Mouse (Mus musculus) gastrocnemius, postnatal 25 days (tissue): ENCODE results near the gene Meis1. TPM values are rescaled to one million over a fixed set of nuclear protein-coding genes. Genes with fewer than 3 reads are reported as not detected.

Source experiments
- DNase-seq: peaks from one replicate; pipeline ENCODE4 v3.0.0; 2022
- total RNA-seq, 2 experiments: library from RNA; stranded (reverse); gene quantifications; 1 replicate in 1 of 2; 2 replicates in 1 of 2; pipeline ENCODE4 v1.2.3; 2021

The Meis1 gene
- total RNA-seq, 2 experiments from 2014 or later = 2.7 to 4.0 TPM

DNA sequence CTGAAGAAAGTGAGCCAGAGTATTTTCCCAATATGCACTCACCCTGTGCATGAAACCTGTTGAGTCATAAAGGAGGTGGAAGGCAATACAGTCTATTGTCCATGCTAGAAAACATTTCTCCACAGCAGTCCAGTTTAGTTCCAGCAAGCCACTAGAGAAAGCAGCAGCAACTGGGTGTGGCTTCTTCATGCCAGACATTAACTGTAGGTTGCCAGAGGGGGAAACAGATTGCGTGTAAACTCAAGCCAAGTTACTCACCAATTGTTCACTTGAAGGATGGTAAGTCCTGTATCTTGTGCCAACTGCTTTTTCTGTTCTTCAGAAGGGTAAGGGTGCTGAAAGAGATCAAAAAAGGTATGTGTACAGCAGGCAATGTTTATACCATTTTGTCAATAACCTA is 113.4 kb downstream of the Meis1 start:
- no peak for DNase-seq

- no peak for DNase-seq
Observed at GRCm38 (mm10) chr11:18904880-18905279, 113.9 kb downstream of the Meis1 start.

- no peak for DNase-seq
Observed at GRCm38 (mm10) chr11:18904285-18904684, 114.5 kb downstream of the Meis1 start.

GRCm38 (mm10) chr11:18900489-18900888 is 118.3 kb downstream of the Meis1 start:
- DNase-seq = no peak

DNA sequence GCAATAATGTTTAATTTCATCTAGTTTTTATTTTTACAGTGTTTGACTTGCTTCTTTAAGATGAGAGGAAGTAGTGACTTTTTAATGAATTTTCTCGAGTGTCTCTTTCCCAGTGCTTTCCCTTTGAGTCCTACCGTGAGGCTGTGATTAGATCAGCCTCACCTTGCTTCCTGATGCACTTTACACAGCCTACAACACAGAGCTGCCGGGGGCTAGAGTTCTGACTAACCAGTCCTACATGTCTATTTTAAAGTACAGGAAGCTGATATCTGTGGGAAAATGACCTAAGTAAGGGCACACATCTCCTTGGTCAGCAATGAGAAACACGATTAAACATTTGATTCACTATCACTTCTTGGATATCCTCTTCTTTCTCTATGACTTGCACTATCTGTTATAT is 119.9 kb downstream of the Meis1 start:
- DNase-seq = no peak

DNA sequence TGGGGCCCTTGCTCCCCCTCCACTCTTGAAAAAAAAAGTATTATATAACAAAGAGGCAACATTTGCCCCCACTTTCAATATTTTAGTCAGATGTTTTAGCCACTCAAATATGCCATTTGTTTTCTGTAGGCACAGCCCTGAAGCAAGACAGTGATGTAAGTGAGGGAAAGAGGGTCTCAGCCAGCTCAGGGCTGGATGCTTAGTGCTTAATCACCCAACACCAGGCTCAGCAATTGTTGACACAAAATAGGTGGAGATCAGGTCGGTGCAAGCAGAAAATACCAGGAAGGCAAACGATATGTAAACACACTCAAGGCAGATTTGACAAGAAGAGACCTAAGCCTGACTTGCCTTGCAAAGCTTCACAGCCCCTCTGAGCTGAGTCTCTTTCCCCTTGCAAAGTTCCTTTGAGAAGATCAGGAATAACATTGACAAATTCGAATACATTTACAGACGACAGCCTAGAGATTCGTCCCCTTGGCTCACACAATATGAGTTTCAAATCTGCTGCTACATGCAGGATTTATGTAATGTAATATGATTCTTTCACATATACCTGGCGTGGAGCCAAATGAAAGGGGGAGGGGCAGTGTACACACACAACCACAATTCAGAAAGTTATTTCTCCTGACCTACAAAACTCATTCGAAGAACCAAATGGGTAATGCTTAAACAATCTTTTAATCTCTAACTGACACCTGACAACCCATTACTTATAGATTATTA is 120.7 kb downstream of the Meis1 start:
- DNase-seq = no peak

DNA sequence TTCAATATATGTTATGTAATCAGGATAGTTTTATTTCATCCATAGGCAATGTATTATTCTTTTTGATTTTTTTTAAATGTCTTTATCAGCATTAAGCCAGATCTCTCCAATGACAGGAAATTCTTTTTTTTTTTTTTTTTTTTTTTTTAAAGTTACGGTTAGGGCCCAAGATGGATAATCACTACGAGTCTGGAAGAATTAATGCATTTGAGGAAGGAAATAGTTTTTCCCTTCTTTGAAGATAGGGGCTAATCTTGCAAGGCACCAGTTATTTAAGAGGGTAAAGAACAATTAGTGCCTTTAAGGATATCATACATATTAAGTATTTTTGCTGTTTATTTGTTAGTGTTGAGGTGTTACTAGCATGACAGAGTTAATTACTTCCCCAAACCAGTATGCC is 121.5 kb downstream of the Meis1 start:
- DNase-seq = no peak

- DNase-seq = no peak
Observed at GRCm38 (mm10) chr11:18892470-18892869, 126.3 kb downstream of the Meis1 start.

DNA sequence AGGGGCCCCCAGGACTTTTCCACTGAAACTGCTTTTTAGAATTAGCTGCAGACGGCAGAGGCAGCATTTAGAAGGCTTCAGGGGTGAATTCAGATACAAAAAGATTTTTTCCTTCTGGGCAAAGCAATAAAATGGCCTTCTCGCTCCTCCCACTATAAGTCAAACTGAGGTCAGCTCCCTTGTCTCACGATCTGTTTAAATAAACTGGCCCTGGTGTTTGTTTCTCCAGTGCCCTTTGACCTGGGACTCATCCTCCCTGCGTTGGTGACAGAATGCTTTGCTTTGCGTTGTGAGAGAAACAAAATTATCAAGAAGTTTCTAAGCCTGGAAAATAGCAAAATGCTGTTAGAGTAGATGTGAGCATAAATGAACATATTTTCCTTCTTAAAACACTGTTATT is 129.6 kb downstream of the Meis1 start:
- DNase-seq = no peak

DNA sequence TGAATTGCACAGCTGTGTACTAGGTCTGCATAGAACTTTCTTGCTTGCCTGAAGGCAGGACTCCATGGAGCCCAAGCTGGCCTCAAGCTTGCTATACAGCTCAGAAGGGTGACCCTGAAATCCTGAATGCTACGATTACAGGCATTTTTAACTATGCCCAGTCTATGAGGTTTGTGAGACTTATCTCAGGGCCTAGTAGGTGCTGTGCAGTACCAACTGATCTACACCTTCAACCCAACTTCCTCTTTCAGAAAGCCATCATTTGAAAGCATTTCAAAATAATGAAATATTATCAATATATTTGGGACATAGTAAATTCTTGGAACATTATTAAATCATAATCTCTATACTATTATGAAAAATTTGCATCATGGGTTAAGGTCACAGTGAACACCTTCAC is 130.1 kb downstream of the Meis1 start:
- DNase-seq = no peak

DNA sequence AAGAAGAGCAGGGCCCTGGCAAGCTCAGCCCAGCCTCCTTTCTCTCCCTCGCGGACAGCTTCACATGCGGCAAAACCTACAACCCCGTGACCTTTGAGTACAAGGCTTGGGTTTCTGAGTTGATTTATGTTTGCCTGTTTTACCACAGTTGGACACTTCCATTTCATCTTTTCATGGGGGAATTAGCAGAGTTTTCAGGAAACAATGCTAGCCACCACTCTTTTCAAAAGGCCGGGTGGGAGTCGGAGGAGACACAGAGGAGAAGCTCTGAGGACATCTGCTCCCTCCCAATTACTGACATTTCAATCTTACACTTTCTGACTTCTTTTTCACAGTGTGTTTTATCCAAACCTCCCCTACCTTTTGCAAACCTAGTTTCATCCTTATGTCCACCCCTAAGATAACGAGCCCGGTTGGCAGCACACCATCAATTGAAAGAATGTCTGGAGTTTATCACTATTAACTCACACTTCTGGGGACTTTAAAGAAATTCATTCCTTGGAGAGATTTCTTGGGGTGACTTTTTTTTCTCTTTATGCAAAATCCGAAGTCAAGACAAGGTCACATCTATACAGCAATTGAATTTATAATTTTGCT is 133.0 kb downstream of the Meis1 start:
- no peak for DNase-seq

DNA sequence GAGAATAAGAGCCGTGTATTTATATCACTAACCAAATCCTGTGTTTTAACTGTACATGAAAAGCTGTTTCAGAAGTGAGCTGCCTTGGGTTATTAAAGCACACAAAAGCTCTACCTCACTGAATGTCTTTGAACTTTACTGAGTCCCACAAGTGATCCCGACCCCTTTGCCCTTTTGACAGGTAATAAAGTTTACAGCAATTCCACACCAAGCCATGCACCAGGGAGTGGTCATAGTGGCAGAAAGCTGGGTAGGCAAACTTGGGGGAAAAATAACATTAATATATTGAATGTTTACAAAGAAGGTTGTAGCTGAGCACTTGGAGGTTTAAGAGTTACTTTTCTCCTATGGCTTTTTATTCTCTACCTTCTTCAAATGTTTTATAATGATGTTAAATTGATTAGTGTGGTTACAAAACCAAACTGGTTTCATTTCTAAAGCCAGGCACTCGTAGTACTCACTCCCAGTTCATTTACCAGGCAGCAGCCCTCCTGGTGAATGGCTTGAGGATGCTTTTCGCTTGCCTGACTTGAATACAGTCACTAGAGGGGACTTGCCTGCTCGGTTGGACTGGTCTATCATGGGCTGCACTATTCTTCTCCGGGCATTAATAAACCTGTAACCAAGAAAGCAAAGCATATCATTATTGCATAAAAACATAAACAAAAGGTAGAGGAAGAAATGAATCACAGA is 133.6 kb downstream of the Meis1 start:
- DNase-seq = no peak

DNA sequence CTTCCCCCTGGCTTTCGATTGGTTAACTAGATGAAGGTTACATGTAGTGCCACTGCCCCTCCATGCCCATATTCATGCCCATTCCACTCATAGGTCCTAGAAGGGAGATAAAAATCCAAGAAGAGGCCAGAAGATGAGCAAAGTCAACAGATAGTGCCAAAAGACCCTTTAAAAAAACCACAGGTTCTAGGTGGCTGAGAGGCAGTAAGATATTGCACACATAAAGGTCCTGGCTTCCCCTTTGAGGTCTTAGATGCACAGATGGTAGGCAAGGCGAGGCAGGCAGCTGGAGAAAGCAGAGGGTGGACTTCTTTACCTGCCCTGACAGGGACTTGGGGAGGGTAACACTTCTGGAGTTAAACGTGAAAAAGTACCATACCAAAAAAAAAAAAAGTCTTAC is 134.8 kb downstream of the Meis1 start:
- DNase-seq = no peak

DNA sequence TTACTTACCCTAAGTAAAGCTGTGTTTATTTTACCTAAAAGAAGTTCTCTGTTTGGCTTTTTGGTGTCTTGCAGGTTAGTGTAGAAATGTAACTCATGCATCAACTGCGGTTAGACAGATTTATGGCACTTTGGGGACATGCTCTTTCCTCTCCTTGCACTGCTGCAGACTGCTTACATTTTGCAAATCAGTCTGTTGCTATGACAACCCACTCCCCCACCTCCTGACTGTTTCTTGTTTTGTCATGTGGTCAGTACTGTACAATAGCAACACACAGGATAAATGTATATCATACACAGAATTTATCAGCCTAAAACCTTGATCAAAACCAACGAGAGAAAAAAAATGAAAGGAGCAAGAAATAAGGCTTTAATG is 135.3 kb downstream of the Meis1 start:
- no peak for DNase-seq

GRCm38 (mm10) chr11:18882747-18883506 is 135.9 kb downstream of the Meis1 start:
- no peak for DNase-seq

DNA sequence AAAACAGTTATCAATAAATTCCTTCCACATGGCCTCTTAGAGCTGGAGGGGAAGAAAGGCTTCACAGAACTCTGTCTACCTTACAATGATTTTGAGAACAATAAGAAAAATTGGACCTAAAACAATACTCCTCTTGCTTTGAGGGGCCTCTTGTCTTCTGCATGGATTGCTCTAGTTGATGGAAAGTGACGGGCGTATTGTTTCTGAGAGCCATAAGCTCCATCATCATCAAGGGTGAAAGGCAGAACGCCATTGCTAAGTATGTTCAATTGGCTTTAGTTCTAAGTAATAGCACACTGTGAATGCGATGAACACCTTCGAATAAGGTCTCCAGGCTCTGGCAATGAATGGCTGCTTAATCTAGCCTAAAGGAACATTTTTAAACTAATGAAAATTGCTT is 136.5 kb downstream of the Meis1 start:
- DNase-seq = no peak

GRCm38 (mm10) chr11:18880806-18881205 is 138.0 kb downstream of the Meis1 start:
- no peak for DNase-seq

GRCm38 (mm10) chr11:18879456-18879818 is 139.3 kb downstream of the Meis1 start:
- no peak for DNase-seq

DNA sequence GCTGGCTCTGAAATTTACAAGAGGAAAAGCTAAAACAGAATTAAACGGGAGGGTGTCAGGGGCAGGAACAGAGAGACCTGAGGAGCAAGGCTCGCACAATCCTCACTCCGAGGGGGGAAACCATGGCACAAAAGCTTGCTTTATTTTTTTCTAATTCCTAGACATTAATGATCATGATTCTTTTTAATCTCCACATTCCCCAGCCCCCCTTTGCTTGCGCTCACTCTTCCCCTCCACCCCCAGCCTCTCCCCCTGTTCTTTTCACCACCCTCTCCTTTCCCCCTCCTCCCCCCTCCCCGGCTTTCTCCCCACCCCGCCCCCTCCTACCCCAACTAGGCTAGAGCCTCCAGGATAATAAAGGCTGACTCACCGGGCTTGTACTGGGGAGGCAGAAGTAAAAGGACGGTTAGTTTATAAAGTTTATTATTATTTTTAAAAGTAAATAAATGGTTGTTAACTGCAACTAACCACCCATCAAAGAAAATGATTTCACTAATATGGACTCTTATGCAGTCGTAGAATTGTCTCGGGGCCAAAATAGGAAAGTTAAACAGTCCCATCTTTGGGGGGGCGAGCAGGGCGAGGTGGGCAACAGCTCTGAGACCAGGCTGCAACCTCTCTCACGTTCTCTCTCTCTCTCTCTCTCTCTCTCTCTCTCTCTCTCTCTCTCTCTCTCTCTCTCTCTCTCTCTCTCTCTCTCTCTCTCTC is 139.9 kb downstream of the Meis1 start:
- no peak for DNase-seq

- DNase-seq = no peak
Observed at GRCm38 (mm10) chr11:18878016-18878415, 140.8 kb downstream of the Meis1 start.

GRCm38 (mm10) chr11:18877626-18878011 is 141.2 kb downstream of the Meis1 start:
- peak; percentile 29 for DNase-seq

- DNase-seq = no peak
Observed at GRCm38 (mm10) chr11:18876886-18877625, 141.7 kb downstream of the Meis1 start.
